Mouse (Mus musculus) brain, embryonic 14.5 days (tissue): ENCODE measurements around the gene Plxna2. TPM values are rescaled to one million over a fixed set of nuclear protein-coding genes. Genes with fewer than 3 reads are reported as not detected.

ENCODE experiments used
- DNase-seq: peaks from one replicate; pipeline ENCODE4 v3.0.0-alpha.2; 2011; ENCODE audit warnings: low read depth
- CTCF ChIP-seq: fragments of 200-500 bp; IDR thresholded peaks from 2 replicates; pipeline ENCODE4 v1.5.1; 2012; ENCODE audit warnings: inconsistent platforms, mild to moderate bottlenecking, moderate library complexity, borderline replicate concordance; ENCODE audit not compliant: insufficient read depth, insufficient read length; ENCODE audit errors: extremely low read depth
- POLR2A ChIP-seq: fragments of 200-500 bp; IDR thresholded peaks from 2 replicates; pipeline ENCODE4 v1.6.1; 2012; ENCODE audit warnings: mild to moderate bottlenecking, inconsistent platforms, borderline replicate concordance; ENCODE audit not compliant: poor library complexity, insufficient read depth, insufficient read length, severe bottlenecking; ENCODE audit errors: extremely low read depth
- polyA plus RNA-seq: library from polyadenylated mRNA; depleted of rRNA; stranded (reverse); fragments of >200 nt; gene quantifications from 2 replicates; pipeline ENCODE4 v1.2.3, GENCODE M21; 2012

Plxna2 gene
- polyA plus RNA-seq, 1 experiment, result 60.3 TPM

- no peak for TF ChIP-seq POLR2A
- TF ChIP-seq CTCF, result no peak
- no peak for DNase-seq
Measured at GRCm38 (mm10) chr1:194797843-194798242, 179.8 kb downstream of the Plxna2 start.

- DNase-seq, result peak; percentile 51
- no peak for TF ChIP-seq CTCF
- no peak for TF ChIP-seq POLR2A
Measured at GRCm38 (mm10) chr1:194798511-194798910, 180.5 kb downstream of the Plxna2 start.

GRCm38 (mm10) chr1:194808261-194808660 lies 190.2 kb downstream of the Plxna2 start:
- no peak for TF ChIP-seq CTCF
- TF ChIP-seq POLR2A, result no peak
- peak; percentile 29 for DNase-seq

GRCm38 (mm10) chr1:194808681-194809080 lies 190.7 kb downstream of the Plxna2 start:
- TF ChIP-seq POLR2A, result no peak
- no peak for DNase-seq

DNA sequence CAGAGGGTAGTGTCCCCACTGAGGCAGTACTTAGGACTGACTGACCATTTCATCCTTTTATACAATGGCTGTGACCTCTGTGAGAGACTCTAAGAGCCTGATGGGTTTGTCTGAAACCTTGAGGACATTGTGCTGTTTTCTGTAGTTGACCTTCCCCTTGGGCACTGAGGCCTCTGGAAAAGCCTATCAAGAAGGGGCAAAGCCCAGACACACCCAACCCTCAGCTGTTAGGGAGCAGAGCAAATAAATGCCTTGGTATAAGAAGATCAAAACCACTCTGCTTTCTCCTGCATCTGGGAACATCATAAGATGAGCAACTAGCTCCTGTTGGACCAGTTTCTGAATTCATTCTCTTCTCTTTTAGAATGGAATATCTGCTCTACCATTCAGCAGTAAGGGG lies 191.6 kb downstream of the Plxna2 start:
- no peak for TF ChIP-seq CTCF
- no peak for TF ChIP-seq POLR2A

GRCm38 (mm10) chr1:194814187-194814586 lies 196.2 kb downstream of the Plxna2 start:
- DNase-seq, result no peak
- TF ChIP-seq POLR2A (no peak), CTCF (no peak)

More for the DNA sequence above, 191.6 kb downstream of the Plxna2 start:
- DNase-seq, result no peak

GRCm38 (mm10) chr1:194815547-194815946 lies 197.5 kb downstream of the Plxna2 start:
- TF ChIP-seq CTCF, result no peak
- TF ChIP-seq POLR2A, result no peak
- peak; percentile 61 for DNase-seq

DNA sequence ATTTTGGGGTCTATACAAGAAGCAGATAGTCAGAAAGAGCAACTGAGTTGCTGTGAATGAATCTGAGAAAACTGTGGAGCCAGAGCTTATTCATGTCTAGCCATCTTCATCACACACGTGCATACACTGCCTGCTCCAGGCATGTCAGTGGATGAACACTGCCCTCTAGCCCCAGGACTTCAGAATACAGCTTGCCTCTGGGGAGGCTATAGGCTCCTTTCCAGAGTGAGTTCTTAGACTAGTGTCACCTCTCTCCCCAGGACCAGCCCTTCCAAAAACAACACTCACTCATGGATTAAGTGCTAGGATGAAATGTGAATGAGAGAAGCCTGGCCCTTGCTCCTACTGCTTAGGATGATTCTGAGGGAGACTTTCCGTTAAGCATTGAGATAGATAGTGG lies 198.9 kb downstream of the Plxna2 start:
- no peak for TF ChIP-seq POLR2A
- TF ChIP-seq CTCF, result peak; percentile 88
- peak; percentile 87 for DNase-seq

GRCm38 (mm10) chr1:194820953-194821352 lies 202.9 kb downstream of the Plxna2 start:
- no peak for DNase-seq
- TF ChIP-seq CTCF (no peak), POLR2A (no peak)

GRCm38 (mm10) chr1:194821721-194822120 lies 203.7 kb downstream of the Plxna2 start:
- TF ChIP-seq POLR2A (no peak), CTCF (no peak)
- DNase-seq, result no peak

DNA sequence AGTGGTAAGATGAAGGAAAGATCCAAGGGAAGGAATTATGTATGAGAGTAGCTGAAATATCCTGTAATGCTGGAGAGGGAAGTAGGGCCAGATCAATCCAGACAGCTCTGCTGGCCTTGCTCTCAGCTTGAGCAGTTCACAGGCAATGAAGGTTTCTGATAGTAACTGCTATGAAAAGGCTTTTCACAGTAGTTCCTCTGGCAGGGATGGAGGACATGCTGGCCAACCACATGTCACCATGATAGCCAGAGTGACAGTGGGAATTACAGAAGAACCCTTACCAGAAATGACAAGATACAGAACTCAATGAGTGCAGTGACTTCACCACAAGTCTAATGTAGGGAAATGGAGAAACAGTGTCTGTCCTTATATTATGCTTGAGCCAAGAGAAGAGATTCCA lies 210.3 kb downstream of the Plxna2 start:
- TF ChIP-seq CTCF (no peak), POLR2A (no peak)
- DNase-seq, result no peak

DNA sequence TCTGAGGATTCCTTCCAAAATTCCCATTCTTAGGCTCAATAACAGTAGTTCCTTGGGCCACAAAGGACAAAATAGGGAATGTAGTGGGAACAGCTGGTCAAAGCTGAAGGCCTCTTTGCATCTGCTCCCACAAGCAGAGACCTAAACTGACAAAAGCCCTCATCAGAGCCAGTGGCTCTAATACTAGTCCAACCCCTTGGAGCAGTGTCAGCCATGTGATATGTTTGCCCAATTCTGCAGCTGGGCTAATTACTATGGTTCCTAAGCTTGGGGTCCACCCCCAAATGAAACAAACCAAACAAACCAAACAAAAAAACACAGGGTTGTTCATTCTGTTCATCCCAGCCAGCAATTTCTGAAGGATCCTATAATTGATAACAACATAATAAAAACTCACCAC lies 217.2 kb downstream of the Plxna2 start:
- TF ChIP-seq CTCF, result no peak
- peak; percentile 42 for DNase-seq

DNA sequence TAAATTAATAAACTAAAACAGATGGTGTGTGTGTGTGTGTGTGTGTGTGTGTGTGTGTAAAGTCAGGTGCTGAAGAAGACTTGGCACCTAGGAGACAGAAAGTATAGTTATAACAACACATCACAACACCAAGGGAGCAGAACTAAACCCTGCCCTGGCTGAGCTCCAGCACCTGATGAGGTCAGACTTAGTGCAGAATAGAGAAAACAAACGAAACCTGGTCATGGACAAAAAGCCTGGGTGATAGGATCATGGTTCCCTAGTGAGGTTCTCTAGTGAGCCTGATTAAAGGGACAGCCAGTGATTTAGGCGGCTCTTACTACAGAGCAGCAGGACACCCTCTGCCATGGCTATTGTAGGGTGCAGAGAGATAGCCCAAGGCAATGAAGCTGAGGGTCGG lies 218.2 kb downstream of the Plxna2 start:
- TF ChIP-seq CTCF, result no peak
- no peak for TF ChIP-seq POLR2A
- DNase-seq, result no peak
